Mouse (Mus musculus) ES-Bruce4 (cell line): ENCODE data around the gene Klk1b4.

ENCODE experiments used
- CTCF ChIP-seq: IDR thresholded peaks from one replicate; pipeline ENCODE4 v1.8.1; 2011; ENCODE audit warnings: low read depth, low read length
- EP300 ChIP-seq: IDR thresholded peaks from 2 replicates; pipeline ENCODE4 v1.6.1; 2011; ENCODE audit warnings: low read depth, low read length; ENCODE audit not compliant: insufficient read depth

GRCm38 (mm10) chr7:44261147-44261546 is 53.9 kb downstream of the Klk1b4 start, which contains the start of gene Gm15517:
- no peak for TF ChIP-seq EP300
- TF ChIP-seq CTCF = no peak
